Mouse (Mus musculus): ENCODE results near the gene Olfr713.

GRCm38 (mm10) chr7:107005972-107006371 is 25.0 kb upstream of the Olfr713 start, which contains the start of gene Olfr2:
- TF ChIP-seq CTCF (IDR thresholded peaks at IDR 0.05; ENCODE audit: borderline replicate concordance, extremely low read depth, insufficient read depth, insufficient read length), result no peak
- TF ChIP-seq POLR2A (IDR thresholded peaks at IDR 0.05; ENCODE audit: borderline replicate concordance, extremely low read depth, insufficient read depth, insufficient read length, poor library complexity, severe bottlenecking), result no peak
